Mouse (Mus musculus): ENCODE results near the gene Rad51c. TPM values are rescaled to one million over a fixed set of nuclear protein-coding genes. Genes with fewer than 3 reads are reported as not detected.

Rad51c gene
- total and polyA plus RNA-seq, 2 experiments from 2014 or later, result 2.0 to 3.5 TPM

DNA sequence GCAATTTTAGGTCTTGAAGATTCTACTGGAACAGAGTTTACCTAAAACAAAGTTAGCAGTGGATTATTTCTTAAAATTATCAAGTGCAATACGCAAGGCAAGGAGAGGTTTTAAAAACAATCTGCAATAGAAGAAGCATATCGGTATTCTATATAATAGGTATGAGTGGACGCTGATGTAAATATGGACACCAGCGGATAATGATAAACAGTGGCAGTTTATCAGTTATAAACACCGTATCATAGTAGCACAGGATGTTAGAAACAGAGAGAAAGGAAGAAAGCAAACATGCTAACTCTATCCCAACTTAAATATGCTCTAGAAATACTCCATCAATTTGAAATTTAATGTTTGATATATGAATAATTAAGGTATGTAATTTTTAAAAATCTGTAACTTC lies 39.6 kb downstream of the Rad51c start:
- Histone ChIP-seq H3K36me3 (ENCODE audit: insufficient read depth, low read length) (no peaks in the 10 kb centered on the region), H3K27ac (no peak overlapping the region), H3K9ac (replicated peaks; ENCODE audit: low read length) (no peak overlapping the region), H3K4me1 (ENCODE audit: insufficient read depth, low read length) (no peaks in the 10 kb centered on the region), H3K4me2 (ENCODE audit: low read depth, low read length) (no peak overlapping the region), H3K9me3 (ENCODE audit: low read length) (no peaks in the 10 kb centered on the region), H3K27me3 (ENCODE audit: insufficient read depth, low read length) (no peaks in the 10 kb centered on the region), H3K4me3 (ENCODE audit: low read length) (no peak overlapping the region)
- 90% methylated on average over 5 of the region's 5 CpGs for WGBS
- DNase-seq (ENCODE audit: low spot score) (no peak), ATAC-seq (no peak)
- no peak for TF ChIP-seq CTCF (IDR thresholded peaks at IDR 0.05; ENCODE audit: low read depth)

DNA sequence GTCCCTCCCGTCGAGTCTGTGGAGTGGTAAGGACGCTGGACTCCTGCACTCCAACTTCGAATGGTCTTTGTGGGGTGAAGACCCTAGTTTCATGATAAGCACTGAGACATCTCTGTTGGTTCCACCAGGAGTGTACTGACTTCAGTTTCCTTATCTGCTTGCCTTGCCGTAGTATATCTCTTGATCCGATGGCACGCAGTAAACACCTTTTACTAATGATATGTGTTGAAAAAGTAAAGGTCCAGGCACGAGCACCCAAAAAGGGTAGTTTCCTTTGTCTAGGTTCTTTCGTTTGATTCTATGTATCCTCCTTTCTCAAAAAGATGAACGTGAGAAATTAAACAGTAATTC lies 45.5 kb downstream of the Rad51c start:
- ATAC-seq, result no peak
- Histone ChIP-seq H3K9me3 (ENCODE audit: low read length) (no peaks in the 10 kb centered on the region), H3K4me1 (ENCODE audit: insufficient read depth, low read length) (no peaks in the 10 kb centered on the region), H3K4me2 (ENCODE audit: low read depth, low read length) (peak overlapping the region; percentile 71), H3K27ac (peak overlapping the region; percentile 86), H3K27me3 (ENCODE audit: insufficient read depth, low read length) (no peaks in the 10 kb centered on the region), H3K9ac (replicated peaks; ENCODE audit: low read length) (peak overlapping the region; percentile 91; the same call in 1 of the 2 replicates), H3K36me3 (ENCODE audit: insufficient read depth, low read length) (no peaks in the 10 kb centered on the region), H3K4me3 (ENCODE audit: low read length) (peak overlapping the region; percentile 95)
- DNase-seq (ENCODE audit: low spot score), result no peak
- 10% methylated on average over 10 of the region's 10 CpGs for WGBS
- TF ChIP-seq CTCF (IDR thresholded peaks at IDR 0.05; ENCODE audit: low read depth), result no peak

DNA sequence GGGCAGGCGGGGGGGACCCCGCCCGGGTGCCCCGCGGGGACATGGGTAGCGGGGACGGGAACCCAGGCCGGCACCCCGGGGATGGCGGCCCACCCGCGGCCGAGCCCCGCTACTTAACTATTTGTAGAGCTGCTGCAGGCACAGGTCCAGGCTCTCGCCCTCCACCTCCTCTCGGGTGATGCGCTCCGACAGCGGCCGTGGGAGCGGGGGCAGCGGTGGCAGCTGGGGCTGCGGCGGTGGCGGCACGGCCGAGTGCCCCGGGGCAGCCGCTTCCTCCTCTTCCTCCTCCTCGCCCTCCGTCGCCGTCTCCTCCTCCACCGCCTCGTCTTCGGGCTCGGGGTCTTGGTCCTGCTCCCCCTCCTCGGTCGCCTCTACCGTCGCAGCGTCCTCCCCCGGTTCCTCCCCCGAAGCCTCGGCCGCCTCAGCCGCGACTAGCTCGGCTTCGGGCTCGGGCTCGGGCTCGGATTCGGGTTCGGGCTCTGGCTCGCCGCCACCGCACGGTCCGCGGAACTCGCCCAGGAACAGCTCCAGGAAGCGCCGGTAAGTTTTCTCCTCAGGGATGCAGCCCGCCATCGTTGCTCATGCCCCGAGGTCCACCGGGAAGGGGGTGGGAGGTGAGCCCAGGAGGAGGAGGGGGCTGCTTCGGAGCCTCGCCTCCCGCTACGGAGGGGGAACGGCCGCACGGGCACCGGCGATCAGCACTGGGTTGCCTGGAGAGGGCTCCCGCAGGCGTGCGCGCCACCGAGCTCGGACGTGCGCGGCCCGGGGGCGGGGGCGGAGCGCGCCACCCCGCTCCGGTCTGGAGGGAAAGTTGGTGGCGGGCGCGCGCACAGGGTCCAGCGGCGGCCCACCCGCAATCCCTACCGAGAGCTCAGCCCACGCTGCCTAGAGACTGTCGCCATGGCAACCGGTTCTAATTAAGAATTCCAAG lies 46.2 kb downstream of the Rad51c start, which contains the start of gene Ppm1e:
Gene Ppm1e (minus strand): TSS at position 693 of the 931 bp plus-strand sequence.
- under 1% methylated on average over 80 of the region's 104 CpGs for WGBS
- H3K9me3 ChIP-seq (ENCODE audit: low read length), result no peaks in the 10 kb centered on the region

DNA sequence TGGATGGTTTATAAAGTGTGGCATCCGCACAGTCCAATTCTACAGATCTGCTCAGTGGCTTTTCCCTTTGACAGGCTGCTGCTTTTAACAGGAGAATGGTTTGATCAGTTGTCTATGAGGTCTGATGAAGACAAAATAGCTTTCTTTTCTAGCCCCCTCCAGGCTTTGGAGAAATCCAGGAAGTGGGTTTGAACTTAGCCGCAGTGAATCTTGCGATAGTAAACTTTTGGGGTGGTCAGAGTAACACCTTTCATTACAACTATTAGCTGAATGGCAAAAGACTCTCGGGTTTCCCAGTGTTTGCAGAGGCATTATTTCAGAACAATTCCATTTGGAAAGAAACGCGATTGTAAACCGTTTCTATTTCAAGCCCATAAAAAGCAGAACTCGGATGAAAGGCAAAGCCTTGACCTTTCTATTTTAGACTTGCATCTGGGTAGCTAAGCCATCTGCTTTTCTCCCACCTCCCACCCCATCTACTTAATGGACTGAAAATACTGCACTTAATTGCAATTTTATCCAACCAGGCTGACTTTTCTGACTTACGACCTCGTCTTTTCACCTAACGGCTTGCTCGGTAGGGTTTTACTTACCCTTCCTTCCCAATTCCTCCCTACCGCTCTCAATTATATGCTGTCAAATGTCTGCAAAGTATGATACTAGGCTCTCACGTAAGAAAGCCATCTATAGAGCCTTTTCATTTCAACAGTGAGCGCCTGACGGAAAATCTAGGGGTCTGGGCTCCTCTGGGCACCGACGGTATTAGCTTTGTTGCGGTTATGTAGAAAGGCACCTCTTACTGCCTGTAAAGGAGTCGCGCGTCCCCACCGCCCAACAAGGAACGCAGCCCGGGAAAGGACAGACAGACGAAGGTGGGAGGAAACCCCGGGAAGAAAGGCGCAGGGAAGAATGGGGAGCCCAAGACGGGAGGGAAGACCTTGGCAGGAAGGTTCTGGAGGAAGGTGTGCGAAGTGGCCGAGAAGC lies 47.1 kb downstream of the Rad51c start:
- Histone ChIP-seq H3K4me1 (ENCODE audit: insufficient read depth, low read length) (no peaks in the 10 kb centered on the region), H3K36me3 (ENCODE audit: insufficient read depth, low read length) (no peaks in the 10 kb centered on the region), H3K4me3 (ENCODE audit: low read length) (peak overlapping the region; percentile 95), H3K27ac (peak overlapping the region; percentile 86), H3K9ac (replicated peaks; ENCODE audit: low read length) (peak overlapping the region; percentile 91), H3K4me2 (ENCODE audit: low read depth, low read length) (peak overlapping the region; percentile 71), H3K9me3 (ENCODE audit: low read length) (no peaks in the 10 kb centered on the region), H3K27me3 (ENCODE audit: insufficient read depth, low read length) (no peaks in the 10 kb centered on the region)
- DNase-seq (ENCODE audit: low spot score) (peak; percentile 48), ATAC-seq (no peak)
- WGBS, result 2% methylated on average over 31 of the region's 31 CpGs
- no peak for TF ChIP-seq CTCF (IDR thresholded peaks at IDR 0.05; ENCODE audit: low read depth)

More for the DNA sequence above, 46.2 kb downstream of the Rad51c start, which contains the start of gene Ppm1e:
- ATAC-seq (peak; percentile 97), DNase-seq (ENCODE audit: low spot score) (peak; percentile 95)
- Histone ChIP-seq H3K4me2 (ENCODE audit: low read depth, low read length) (peak within 1 kb of the TSS; percentile 71), H3K9ac (replicated peaks; ENCODE audit: low read length) (peak within 1 kb of the TSS; percentile 91), H3K36me3 (ENCODE audit: insufficient read depth, low read length) (no peaks in the 10 kb centered on the region), H3K4me1 (ENCODE audit: insufficient read depth, low read length) (no peaks in the 10 kb centered on the region), H3K27ac (peak within 1 kb of the TSS; percentile 86), H3K4me3 (ENCODE audit: low read length) (peak within 1 kb of the TSS; percentile 95), H3K27me3 (ENCODE audit: insufficient read depth, low read length) (no peaks in the 10 kb centered on the region)
- TF ChIP-seq CTCF (IDR thresholded peaks at IDR 0.05; ENCODE audit: low read depth), result no peak

DNA sequence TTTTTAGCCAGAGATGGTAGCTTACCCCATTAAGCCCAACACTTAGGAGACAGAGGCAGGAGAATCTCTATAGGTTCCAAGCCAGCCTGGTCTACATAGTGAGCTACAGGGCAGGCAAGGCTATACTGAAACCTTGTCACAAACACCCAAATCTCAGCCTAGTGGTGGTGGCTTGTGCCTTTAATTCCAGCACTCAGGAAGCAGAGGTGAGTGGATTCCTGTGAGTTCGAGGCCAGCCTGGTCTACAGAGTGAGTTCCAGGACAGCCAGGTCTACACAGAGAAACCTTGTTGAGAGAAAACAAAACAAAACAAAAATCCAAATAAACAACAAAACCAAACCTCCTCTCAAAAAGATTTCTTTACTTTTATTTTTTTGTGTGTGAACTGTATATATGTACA lies 49.9 kb downstream of the Rad51c start:
- Histone ChIP-seq H3K4me2 (ENCODE audit: low read depth, low read length) (no peak overlapping the region), H3K9ac (replicated peaks; ENCODE audit: low read length) (no peak overlapping the region), H3K4me3 (ENCODE audit: low read length) (no peak overlapping the region), H3K9me3 (ENCODE audit: low read length) (no peaks in the 10 kb centered on the region), H3K27ac (no peak overlapping the region), H3K36me3 (ENCODE audit: insufficient read depth, low read length) (no peaks in the 10 kb centered on the region), H3K4me1 (ENCODE audit: insufficient read depth, low read length) (no peaks in the 10 kb centered on the region), H3K27me3 (ENCODE audit: insufficient read depth, low read length) (no peaks in the 10 kb centered on the region)
- ATAC-seq (no peak), DNase-seq (ENCODE audit: low spot score) (no peak)
- WGBS, result 95% methylated on average over 1 of the region's 1 CpGs
- no peak for TF ChIP-seq CTCF (IDR thresholded peaks at IDR 0.05; ENCODE audit: low read depth)

DNA sequence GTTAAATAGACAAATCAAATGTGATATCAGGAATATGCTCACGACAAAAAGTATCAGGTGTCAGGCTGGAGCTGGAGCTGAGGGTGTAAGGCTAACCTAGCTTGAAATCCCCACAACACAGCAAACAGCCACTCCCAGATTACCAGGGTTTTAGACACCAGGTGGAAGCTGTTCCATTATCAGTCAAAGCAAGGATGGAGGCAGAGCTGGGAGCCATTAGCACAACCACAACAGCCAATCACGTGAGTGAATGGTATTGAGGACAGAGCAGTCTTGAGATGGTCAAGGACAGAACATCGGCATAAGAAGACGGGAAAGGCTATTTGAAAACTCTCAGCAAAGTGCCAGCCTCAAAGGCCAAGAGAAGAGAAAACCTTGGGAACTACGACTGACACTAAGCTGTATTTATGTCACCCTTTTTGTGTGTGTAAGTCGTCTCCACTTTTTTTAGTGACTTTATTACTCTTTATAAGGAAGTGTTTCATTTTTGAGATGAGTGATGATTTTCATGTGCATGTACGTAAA lies 51.0 kb downstream of the Rad51c start:
- H3K4me1 ChIP-seq (ENCODE audit: insufficient read depth, low read length), result no peaks in the 10 kb centered on the region
- no peak for DNase-seq (ENCODE audit: low spot score)
- H3K4me2 ChIP-seq (ENCODE audit: low read depth, low read length), result no peak overlapping the region
- no peaks in the 10 kb centered on the region for H3K27me3 ChIP-seq (ENCODE audit: insufficient read depth, low read length)
- no peaks in the 10 kb centered on the region for H3K9me3 ChIP-seq (ENCODE audit: low read length)
- 87% methylated on average over 7 of the region's 7 CpGs for WGBS
- H3K9ac ChIP-seq (replicated peaks; ENCODE audit: low read length), result no peak overlapping the region
- ATAC-seq, result no peak
- H3K4me3 ChIP-seq (ENCODE audit: low read length), result no peak overlapping the region
- TF ChIP-seq CTCF (IDR thresholded peaks at IDR 0.05; ENCODE audit: low read depth), result no peak
- H3K36me3 ChIP-seq (ENCODE audit: insufficient read depth, low read length), result no peaks in the 10 kb centered on the region
- no peak overlapping the region for H3K27ac ChIP-seq

Other genes with a start within 250 kb of the Rad51c start
- 60.1 and 65.9 TPM in 2 replicates for gene Ppm1e, start 45.9 kb downstream of the Rad51c start, total RNA-seq (2014; rRNA removed)
- gene Ppm1e, start 45.9 kb downstream of the Rad51c start, polyA plus RNA-seq (2015; fragmentation: Nextera tagmentation; extraction: Ambion mirVana), result 17.1 and 18.6 TPM in 2 replicates
- gene Tex14, start 111 bp upstream of the Rad51c start, total RNA-seq (2014; rRNA removed), result 0.47 and 0.73 TPM in 2 replicates
- gene Tex14, start 111 bp upstream of the Rad51c start, polyA plus RNA-seq (2015; fragmentation: Nextera tagmentation; extraction: Ambion mirVana), result 2.6 and 3.4 TPM in 2 replicates
- gene Gm11492, start 161.7 kb upstream of the Rad51c start, total RNA-seq (2014; rRNA removed), result not detected in 2 replicates
- gene Gm11492, start 161.7 kb upstream of the Rad51c start, polyA plus RNA-seq (2015; fragmentation: Nextera tagmentation; extraction: Ambion mirVana), result not detected in 2 replicates
- gene Sept4, start 163.9 kb upstream of the Rad51c start, total RNA-seq (2014; rRNA removed), result 32.3 and 39.6 TPM in 2 replicates
- 54.9 and 63.6 TPM in 2 replicates for gene Sept4, start 163.9 kb upstream of the Rad51c start, polyA plus RNA-seq (2015; fragmentation: Nextera tagmentation; extraction: Ambion mirVana)
- 110 and 125 TPM in 2 replicates for gene Mtmr4, start 187.2 kb upstream of the Rad51c start, total RNA-seq (2014; rRNA removed)
- 30.6 and 34.8 TPM in 2 replicates for gene Mtmr4, start 187.2 kb upstream of the Rad51c start, polyA plus RNA-seq (2015; fragmentation: Nextera tagmentation; extraction: Ambion mirVana)
- gene Hsf5, start 212.2 kb upstream of the Rad51c start, total RNA-seq (2014; rRNA removed), result 0.10 and 0.29 TPM in 2 replicates
- 0.20 and 0.33 TPM in 2 replicates for gene Hsf5, start 212.2 kb upstream of the Rad51c start, polyA plus RNA-seq (2015; fragmentation: Nextera tagmentation; extraction: Ambion mirVana)